Mouse (Mus musculus): ENCODE measurements at regions not wholly inside any gene's neighbourhood (a gene's known extent, or its start where the extent isn't known, plus 50 kb on each side); places are given as distances from the start of the nearest gene placed in this dataset.

DNA sequence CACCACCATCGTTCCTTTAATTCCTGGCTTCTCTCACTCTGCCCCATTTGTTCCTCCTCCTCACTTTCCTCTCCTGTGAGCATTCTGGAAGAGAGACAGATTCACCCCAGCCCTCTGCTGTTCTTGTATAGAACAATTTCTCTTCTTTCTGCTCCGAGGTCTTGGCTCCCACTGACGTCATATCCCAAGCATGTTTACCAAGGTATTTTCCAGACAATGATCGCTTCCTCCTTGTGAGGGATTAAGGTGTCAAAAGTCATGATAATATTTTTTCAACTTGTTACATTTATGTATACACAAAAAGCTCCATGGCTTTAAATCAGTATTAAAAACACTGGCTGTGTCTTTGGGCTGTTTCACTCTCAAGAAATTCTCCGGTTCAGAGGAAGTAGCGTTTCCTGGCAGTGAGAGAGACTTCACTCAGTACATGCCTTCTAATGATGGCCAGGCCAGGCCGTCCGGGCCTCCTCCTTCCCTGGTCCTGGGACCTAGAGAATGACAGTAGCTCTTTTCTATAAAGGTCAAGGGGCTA, 142.4 kb upstream of the Spdl1 start:
- no peak for DNase-seq (ENCODE audit: low read depth)

DNA sequence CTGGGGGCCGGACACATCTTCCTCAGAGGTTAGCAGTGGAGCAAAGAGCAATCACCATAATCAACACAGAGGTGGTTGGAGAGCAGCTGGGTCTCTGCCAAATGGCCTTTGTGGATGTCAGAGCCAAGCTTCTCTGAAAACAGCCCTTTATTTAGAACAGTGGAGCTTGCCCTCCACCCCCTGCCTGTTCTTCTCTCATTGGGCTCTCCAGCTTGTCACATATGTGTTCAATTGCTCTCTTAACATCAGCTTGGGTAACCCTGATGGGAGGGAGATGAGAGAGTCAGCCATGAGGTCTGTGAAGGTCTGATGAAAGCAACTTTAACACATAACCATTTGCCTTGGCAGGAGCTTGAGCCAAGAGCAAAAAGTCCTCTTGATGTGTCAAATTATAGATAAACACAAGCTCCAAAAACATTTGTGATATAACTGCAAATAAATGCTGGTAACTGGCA, 140.1 kb upstream of the Spdl1 start:
- DNase-seq (ENCODE audit: low read depth), result no peak

DNA sequence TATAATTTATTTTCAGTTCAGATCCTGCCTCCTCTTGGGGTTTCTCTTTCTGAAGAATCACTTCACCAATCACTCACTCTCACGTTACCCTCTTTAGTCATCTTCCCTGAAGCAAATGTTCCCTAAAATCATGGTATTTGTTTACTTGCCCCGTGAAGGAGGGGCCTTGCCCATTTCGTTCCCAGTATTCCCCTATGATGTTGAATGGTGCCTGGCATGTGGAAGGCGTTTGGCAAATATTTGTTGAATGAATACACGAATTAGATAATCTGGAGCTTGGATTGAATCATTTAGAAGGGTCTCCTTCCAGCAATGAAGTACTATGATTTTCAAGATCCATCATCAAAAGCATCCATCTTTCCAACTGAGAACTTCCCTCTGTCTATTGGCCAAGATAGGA, 139.6 kb upstream of the Spdl1 start:
- DNase-seq (ENCODE audit: low read depth), result no peak

DNA sequence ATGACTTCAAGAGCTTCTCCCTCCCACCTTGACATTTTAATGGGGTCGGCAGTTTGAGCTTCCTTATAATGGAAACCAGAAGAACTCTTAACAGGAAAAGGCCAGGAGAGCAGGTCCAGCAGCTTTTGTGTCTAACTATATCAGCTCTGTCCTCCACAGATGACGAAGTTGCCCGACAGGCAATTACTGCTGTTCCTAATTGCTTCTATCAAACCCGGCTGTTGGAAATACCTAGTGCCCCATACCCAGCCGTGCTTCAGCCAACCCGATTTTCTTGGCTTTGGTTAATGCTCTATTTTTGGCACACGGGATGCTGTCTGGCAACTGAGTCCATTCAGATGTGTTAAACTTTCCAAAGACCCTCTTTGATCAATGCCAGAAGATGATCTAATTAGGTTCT, 125.8 kb upstream of the Spdl1 start:
- DNase-seq (ENCODE audit: low read depth), result no peak

DNA sequence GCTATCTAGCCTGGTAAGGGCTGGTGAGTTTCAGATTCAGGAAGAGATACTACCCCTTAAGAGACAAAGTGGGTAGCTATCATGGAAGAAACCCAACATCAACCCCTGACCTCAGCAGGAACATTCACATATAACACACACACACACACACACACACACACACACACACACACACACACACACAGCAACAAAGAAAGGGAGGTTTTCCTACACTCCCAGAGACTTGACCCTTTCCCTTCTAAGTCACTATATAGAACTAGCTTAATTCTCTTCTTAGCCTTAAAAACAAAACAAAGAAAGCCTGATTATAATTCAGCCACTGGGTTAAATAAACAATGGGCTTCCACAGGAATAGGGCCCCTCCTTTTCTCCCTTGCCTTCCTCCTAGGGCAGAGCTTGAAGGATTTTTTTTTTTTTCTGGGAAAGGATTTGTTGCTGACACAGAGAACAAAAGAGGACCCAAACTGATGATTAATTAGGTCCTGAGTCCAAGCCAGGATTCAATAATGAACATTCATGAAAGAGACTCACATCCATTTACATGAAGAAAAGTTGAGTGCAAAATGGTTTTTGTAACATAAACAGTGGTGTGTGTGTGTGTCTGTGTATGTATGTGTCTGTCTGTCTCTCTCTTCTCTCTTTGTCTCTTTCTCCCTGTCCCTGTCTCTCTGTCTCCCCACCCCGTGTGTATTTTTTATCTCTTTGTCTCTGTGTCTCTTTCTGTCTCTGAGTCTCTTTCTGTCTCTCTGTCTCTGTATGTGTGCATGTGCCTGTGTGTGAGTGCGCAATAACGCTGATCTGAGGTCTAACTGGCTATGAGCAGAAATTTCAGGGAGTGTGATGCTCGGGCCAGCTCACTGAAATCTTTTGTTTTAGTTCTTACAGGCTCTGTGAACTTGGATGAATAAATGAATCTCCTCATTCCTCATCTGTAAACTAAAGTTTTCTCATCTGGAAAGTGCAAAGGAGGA, 108.3 kb upstream of the Spdl1 start:
- DNase-seq (ENCODE audit: low read depth), result no peak

DNA sequence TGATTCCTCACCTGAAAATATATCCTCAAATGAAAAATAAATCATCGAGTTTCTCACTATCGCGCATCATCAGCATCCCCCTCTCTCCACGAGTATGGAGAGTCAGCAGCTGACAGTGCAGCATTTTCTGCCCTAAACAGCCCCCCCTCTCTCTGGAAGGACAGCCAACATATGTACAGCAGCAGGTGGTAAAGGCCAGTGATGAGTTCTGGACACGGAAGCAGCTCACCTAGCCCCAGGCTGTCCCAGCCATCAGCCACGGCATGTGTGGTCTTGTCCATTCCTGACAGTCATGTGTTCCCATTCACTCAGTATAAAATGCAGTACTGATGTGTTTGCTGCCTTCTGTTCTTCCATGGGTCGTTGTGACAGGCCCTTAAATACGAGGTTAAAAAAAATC, 106.7 kb upstream of the Spdl1 start:
- no peak for DNase-seq (ENCODE audit: low read depth)

DNA sequence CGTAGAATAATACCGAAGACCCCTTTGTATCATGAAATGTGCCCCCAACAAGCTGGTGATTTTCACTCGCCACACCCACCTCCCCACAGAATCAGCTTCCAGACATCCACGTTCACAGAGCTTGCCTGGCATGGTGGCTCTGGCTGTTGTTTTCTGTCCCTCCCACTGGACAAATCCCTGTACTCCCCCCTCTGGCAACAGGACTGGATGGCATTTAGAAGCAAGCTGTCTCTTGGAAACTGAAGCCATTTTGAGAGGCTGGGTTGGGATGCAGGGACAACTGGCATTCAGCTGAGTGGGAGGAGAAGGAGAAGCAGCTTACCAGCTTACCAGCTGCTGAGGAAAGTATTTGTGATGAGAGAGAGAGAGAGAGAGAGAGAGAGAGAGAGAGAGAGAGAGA, 105.6 kb upstream of the Spdl1 start:
- no peak for DNase-seq (ENCODE audit: low read depth)

DNA sequence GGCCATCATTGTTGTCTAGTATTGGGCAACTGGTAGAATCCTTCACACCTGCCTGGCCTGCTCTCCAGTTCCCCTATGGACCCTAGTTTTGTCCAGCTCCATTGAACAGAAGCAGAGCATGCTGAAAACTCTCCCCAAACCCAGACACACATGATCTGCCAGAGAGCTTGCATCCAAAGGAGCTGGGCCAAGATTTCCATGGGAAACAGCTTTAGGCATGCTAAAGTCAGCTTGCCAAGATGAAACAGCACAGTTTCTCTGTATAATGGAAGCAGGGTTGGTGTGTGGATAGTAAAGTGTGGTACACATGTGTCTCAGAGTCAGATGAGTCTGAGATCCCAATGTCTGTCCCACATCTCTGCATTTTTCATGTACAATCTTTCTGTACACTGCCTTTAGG, 98.8 kb upstream of the Spdl1 start:
- DNase-seq (ENCODE audit: low read depth), result no peak

DNA sequence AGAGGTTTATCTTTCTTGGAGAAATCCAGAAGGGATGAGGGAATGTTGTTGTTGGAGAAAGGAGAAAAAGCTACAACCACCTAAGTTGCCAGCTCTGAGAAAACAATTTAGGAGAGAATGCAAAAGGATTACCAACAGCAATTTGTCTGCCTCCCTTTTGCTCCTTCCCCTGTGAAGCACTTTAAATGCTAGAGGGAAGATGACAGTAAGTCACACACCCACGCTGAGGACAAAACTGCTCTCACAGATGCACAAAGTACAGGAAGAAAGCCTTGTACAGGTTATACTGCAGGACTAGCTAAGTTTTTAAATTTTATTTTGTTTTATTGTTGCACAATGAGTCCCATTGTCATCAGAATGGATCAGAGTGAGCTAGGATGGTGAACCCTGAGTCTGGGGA, 83.7 kb upstream of the Spdl1 start:
- DNase-seq (ENCODE audit: low read depth), result no peak

DNA sequence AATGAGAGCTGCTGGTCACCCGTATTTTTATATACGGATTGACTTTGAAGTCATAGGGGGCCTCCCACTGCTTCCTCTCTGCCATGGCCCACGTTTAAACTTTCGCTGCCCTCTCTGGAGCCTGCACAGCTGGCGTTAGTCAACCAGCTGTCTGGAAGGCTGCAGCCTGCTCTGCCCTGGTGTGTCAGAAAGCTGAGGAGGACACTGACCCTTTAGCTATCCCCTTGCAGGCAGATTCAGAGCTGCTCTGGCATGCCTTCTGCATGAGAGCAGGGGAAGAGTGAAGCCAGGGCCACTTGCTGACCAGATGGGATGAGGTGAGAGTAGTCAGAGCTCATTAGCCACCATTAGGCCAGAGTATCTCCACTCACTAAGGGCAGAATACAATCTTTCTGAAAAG, 76.4 kb upstream of the Spdl1 start:
- DNase-seq (ENCODE audit: low read depth), result no peak

DNA sequence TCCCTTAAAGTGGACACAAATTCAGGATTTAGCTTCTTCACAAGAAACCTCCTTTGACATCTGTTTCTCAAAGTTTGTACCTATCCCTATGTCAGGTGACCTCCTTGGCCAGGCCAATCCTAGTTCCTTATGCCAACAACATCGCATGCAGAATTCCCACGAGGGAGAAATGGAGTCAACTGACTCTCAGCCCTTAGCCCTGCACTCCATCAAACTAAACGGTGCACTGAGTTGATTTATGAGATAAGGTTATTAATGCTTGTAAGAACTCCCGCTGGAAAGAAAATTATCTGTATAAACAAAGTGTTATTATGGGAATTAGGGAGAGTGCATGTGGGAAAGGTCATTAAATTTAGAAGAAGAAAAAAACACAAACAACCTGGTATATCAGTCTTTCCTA, 70.8 kb upstream of the Spdl1 start:
- DNase-seq (ENCODE audit: low read depth), result no peak

DNA sequence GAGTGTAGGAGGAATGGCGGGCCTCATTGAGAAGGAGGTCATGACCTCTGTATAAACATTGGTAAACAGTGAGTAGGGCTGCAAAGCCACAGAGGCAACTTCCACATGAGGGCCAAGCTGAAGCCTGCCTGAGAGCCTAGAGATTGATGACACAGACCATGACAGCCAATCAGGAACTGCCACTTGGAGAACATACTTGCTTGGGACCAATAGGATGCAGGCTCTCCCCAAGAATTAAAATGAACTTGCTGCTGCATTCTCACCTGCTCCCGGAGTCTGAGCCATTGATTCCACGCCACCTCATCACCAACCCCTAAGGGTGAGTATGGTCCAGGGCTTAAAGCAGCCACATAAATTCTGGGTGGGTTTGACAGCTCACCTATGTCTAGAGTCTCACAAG, 66.0 kb upstream of the Spdl1 start:
- DNase-seq (ENCODE audit: low read depth), result peak; percentile 58

DNA sequence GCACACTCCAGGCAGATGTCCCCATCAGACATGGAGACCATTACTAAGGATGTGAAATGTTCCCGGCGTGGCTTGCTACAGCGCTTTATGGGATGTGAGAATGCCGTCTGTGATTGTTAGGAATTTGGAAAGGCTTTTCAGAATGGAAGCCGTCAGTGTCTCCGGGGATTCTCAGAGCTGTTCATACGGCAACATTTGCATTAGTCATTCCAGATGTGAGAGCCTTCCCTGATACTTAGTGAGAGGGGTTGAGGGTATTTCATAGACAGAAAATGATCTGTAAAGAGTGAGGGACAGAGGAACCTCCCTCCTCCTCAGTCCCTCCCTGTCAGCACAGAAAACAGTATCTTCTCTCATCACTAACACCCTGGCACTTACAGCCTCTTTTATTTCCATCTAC, 62.2 kb upstream of the Spdl1 start:
- no peak for DNase-seq (ENCODE audit: low read depth)

DNA sequence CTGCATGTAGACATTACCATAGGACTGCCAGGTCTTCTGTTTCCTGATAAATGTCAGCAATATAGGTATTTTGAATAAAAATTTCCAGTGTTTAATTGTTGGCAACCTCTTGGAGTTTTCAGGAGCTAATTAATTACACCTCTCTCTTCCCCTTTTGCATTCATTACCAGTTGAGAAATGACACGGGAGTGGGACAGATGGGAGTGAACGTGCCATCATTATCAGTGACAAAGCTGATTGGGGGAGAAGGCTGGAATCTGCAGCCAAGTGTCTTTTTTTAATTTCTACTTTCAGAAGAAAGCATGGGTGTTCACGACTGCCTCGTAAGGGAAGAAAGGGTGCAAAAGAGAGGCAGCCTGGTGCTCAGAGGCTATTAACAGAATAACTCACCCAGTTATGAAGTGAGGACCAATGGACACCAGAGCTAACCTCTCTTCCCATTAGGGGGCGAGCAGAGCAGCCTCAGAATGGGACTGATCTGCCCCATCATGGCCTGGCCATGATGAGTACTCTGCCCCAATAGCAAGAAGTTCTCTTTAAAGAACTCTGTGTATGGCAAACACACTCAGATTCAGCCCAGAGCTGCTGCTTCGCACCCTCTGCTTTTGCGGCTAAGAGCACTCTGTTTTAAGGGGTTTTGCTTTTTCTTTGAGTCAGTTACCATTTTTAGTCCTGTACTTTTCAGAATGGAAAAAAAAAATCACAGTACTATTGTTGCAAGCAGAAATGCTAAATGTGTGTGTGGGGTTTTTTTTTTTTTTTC, 55.1 kb upstream of the Spdl1 start:
- DNase-seq (ENCODE audit: low read depth), result no peak

DNA sequence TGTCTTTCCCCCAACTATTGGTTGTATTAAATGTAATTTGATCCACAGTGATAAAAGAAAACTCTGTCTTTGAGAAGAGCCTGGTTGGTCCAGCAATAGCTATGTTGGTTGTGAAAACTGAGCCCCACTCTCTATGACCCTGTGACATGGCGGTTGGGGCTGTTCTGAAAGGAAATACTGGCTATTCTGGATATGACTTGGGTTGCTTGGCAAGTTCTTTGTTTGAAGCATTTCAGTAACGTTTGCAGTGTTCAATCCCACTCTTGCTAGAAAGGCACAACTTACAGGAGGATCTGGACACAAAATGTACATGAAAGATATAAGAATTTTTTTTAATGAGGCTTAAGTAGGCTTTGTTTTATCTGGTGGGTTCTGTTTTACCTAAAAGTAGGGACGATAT, 54.1 kb upstream of the Spdl1 start:
- no peak for DNase-seq (ENCODE audit: low read depth)

Measured in induced T-regulatory cell, adult 2 months (primary cell).